In the genomic region with DNA sequence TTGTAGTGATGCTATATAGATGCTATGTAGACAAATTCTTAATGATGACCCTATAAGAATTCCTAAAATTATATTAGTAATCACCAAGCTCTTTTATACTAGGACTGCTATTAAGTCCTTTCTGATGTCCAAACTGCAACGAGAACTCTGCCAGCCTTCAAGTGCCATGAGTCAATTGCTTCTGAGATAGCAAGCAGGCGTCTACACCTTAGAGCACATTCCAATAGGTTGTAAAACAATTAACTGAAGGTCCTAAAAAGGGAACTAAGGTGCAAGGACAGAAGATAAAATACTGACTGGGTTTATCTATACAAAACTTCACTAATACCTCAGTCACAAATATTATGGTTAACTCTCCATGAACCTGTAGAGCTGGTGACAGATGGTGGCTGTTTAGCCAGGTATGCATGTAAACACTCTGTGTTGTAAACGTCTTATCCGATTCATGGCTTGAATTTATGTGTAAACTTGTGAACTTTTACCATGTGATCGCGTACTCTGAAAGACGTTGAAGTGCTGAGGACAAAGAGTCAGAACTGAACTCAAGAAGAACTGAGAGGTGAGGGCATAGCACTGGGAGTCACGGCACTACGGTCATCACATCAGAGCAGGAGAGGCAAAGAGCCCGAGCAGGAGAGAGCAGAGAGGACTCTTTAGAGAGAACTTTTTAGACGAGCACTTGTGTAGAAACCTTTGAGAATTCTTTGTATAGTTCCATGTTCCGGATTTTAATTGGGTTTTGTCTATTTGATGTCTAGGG, we compare ENCODE assay signal across 18 mouse cellular contexts.
"Had no signal": no experiment of that assay in that cellular context is flagged by ENCODE, and none has a peak within 500 bp of the region (broad histone marks: within the 10 kb centered on the region; RNA-seq: fewer than 3 reads in every experiment).

No protein-coding gene starts in this region.

- H3K4me1 ChIP-seq: midbrain, embryonic 13.5 days; midbrain, embryonic 15.5 days; neural tube, embryonic 12.5 days had no signal

- H3K4me2 ChIP-seq: lung, embryonic 14.5 days; midbrain, embryonic 11.5 days; midbrain, embryonic 13.5 days; midbrain, embryonic 15.5 days; neural tube, embryonic 12.5 days had no signal

- H3K27ac ChIP-seq: macrophage; midbrain, embryonic 13.5 days; neural tube, embryonic 12.5 days had no signal

- H3K9me3 ChIP-seq: megakaryocyte, embryonic 14.5 days; midbrain, embryonic 13.5 days; midbrain, embryonic 15.5 days; neural tube, embryonic 12.5 days had no signal

- H3K9ac ChIP-seq: lung, embryonic 14.5 days; midbrain, embryonic 13.5 days; midbrain, embryonic 15.5 days; neural tube, embryonic 12.5 days had no signal

- H3K4me3 ChIP-seq: megakaryocyte, embryonic 14.5 days; midbrain, embryonic 13.5 days; midbrain, embryonic 15.5 days; neural tube, embryonic 12.5 days had no signal

- H3K27me3 ChIP-seq: midbrain, embryonic 13.5 days; midbrain, embryonic 15.5 days; neural tube, embryonic 12.5 days had no signal

- DNase-seq: lung, adult 18-20 months; lung, embryonic 14.5 days; lung, postnatal 14 days; lung, postnatal 36 days; retina, postnatal 1 day; right cerebral cortex, adult 18-20 months; right cerebral cortex, postnatal 25 days; right cerebral cortex, postnatal 4 days; spleen, adult 18-20 months; thymus, adult 18-20 months; thymus, postnatal 14 days; thymus, postnatal 4 days had no signal

- ATAC-seq: midbrain, embryonic 13.5 days; midbrain, embryonic 15.5 days had no signal
